Mouse (Mus musculus) ES-E14 (cell line): Measurements from ENCODE around the gene Tbl1xr1.

Source experiments
- HCFC1 ChIP-seq: IDR thresholded peaks from 2 replicates; pipeline ENCODE4 v1.6.1; 2012; ENCODE audit warnings: low read length, inconsistent platforms, borderline replicate concordance; ENCODE audit not compliant: insufficient read depth
- MAFK ChIP-seq: IDR thresholded peaks from 2 replicates; pipeline ENCODE4 v1.6.1; 2014; ENCODE audit warnings: mild to moderate bottlenecking, low read depth, low read length, inconsistent platforms; ENCODE audit not compliant: insufficient read depth
- ZNF384 ChIP-seq: IDR thresholded peaks from 2 replicates; pipeline ENCODE4 v1.6.1; 2012; ENCODE audit warnings: low read depth, low read length, inconsistent platforms

DNA sequence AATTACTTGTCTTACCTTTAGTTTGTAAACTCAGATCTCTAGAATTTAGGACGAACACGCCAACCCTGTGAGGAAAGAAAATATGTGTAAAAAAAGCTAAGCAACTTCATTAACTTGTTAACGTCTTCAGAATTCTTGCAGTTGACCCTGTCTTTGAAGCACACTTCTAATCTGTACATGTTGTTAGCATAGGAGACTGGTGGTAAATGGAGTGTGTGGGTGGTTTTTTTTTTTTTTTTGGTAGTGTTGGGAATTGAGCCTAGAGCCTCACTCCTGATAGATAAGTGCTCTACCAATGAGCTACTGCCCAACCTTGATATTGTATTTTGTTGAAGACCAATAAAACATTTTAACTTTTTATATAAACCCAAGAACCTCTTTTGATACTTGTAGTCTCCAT, 2.1 kb downstream of the Tbl1xr1 start:
- TF ChIP-seq HCFC1 (no peak), ZNF384 (no peak), MAFK (no peak)
